Mouse (Mus musculus) stomach, postnatal 0 days (tissue): ENCODE results near the gene Pih1d2.

Experiments used
- CTCF ChIP-seq: IDR thresholded peaks from 2 replicates; pipeline ENCODE4 v1.5.1; 2016; ENCODE audit warnings: antibody characterized with exemption, low read depth, mild to moderate bottlenecking, moderate library complexity
- EP300 ChIP-seq: optimal IDR thresholded peaks from 2 replicates; pipeline ENCODE3; 2016; ENCODE audit warnings: antibody characterized with exemption

GRCm38 (mm10) chr9:50658941-50659388, 41.8 kb downstream of the Pih1d2 start:
- TF ChIP-seq CTCF, result no peak
- no peak for TF ChIP-seq EP300
